Mouse (Mus musculus) embryo, embryonic 11.5 days (tissue): ENCODE results near the gene Sipa1l1.

Experiments used
- DNase-seq: peaks from one replicate; pipeline ENCODE4 v3.0.0-alpha.2; 2012; ENCODE audit warnings: low read depth, low spot score

The Sipa1l1 gene

DNA sequence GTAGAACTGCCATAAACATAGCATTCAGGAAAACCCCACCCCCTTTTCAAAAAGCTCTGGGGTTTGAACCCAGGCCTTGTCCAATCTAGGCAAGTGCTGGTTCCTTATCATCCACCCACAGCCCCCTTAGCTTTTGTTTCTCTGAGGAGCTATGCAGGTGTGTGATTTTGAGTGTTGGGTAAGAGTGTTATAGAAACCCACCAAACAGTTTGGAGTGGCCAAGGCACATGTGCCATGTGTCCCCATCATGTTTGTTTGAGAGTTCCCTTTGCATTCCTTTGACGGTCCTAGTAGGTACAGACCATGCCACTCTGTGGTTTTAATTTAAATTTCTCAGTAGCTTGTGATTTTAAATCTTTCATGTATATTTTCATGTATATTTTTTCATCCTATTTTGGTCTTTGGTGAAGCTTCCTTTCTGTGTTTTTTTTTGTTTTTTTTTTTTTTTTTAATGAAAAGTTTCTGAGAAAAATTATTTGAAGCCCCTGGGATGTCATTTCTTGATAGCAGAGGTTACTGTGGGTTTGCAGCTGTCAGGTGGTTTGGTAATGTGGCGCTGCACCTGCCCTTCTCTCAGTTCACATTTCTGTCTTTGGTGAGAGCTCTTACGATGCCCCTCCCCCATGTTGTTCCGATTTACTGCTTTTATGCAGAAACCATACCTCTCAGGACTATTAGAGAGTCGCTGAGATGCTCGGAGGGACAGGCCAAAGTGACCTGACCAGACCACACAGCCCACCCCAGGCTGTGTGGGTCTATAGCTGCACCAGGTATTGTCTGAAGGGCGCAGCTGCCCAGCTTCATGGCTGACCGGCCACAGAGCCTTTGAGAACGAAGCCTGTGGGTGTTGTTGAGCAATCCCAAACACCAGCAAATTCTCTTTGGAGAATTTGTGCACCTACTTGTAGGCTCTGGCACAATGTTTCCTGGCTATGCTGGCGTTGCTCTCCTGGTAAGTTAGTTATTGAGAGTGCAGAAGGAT, 126.1 kb downstream of the Sipa1l1 start:
- no peak for DNase-seq

DNA sequence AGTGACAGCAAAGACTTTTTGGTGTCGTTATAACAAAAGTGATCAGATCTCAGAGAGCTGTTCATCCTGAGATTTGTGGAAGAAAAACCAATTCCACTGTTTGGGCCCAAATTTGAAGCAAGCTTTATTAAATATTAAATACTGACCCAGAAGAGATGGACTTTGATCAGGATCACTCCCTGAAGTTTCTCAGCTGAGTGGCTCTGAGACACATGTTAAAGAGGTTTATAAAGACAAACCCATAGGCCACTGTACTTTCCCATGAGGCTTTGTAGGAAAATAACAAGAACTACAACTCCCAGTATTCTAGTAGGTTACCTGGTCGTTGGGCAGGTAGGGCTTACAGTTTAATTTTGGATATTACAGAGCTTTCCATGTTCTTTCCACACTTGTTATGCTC, 127.2 kb downstream of the Sipa1l1 start:
- DNase-seq, result no peak

DNA sequence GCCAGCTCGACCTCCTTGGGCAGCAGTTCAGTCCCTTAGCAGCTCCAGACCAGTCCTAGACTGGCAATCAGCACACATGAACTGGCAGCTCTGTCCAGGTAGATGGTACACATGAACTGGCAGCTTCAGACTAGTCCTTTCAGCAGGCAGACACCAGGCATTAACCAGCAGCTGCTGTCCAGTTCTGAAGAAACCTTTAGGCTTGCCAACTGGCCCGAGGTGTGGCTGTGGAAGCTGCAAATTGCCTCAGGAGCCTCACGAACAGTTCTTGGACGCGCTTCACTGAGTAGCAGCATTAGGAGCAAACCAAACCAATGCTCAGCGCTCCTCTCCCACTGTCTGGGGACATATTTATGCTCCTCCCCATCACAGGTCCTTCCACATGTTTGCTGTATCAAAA, 128.1 kb downstream of the Sipa1l1 start:
- no peak for DNase-seq

DNA sequence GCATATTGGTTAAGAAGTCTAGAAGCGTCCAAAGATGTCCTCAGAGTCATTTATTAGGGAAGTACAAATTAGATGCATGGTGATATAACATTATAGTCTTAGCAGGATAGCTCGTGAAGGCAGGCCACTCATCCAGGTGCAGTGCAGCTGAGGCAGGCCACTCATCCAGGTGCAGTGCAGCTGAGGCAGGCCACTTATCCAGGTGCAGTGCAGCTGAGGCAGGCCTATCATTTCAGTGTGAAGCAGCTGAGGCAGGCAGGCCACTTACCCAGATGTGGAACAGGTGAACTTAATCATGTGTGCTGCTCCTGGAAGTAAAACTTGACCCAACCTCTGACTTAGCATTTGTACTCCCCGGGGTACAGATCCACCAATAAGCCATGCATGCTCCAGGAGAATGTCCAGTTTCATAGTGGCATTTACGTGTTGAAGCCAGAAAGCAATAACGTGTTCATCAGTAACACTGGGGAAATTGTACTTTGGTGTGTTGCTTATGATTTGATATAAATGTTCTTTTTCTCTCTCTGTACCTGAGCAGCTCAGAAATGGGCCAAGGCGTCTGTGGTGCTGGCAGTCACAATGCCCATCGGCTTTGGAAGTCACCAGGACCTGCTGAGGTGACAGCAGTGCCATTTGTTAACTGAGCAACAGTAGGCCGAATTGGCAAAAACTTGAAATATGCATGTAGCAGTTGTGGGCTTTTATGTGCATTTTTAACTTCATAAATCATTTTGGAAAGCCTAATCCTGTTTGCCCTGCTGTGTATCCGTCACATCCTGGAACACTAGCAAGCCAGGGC, 129.7 kb downstream of the Sipa1l1 start:
- no peak for DNase-seq

DNA sequence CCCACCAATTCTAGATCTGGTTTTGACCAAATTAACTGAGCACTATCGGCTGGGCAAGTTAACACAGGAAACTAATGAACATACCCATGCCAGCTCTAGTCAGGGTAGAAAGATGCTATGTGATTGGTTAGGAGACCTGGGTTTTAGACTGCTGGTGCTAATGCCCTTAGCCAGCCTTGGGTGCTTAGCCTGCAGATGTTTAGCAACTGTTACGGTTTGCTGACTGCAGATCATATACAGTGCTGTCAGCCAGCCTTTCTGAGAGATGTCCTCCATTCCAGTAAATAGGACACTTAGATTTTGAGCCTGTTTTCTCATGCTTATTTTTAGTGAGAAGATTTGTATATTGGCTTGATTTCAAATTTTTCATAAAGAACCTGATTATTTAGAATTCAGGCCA, 135.0 kb downstream of the Sipa1l1 start:
- no peak for DNase-seq

DNA sequence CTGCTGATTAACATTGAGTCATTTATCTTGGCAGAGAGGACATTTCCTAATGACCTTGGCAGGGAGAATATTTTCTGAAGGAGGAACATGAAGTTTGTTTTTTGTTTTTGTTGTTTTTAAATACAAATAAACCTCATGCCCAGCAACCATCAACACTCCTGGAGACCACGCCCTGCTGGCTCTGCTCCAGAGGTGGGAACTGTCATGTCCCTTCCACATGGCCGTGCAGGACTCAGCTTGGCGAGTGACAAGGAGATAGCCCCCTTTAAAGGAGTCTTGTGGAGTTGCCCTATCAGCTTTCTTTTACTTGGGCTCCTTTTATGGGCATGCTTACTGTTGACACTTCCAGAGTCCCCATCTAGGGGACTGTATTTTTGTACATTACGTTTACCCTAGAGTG, 136.9 kb downstream of the Sipa1l1 start:
- no peak for DNase-seq

DNA sequence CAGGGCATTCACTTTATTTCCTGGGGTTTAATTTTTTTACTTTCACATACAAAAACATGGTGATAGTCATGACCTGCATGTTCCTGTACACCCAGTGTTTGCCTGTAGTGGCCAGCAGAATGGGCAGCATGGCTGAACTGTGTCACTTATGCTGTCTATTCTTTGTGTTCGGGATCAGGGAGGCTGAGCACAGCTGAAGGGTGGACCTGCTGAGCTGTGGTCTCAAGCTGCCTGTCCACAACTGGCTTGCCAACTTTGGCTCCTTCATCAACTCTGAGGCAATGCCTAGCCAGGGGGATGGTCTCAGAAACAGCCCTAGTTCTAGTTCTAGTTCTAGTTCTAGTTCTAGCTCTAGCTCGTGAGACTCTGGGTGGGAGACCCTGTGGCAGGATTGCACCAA, 142.5 kb downstream of the Sipa1l1 start:
- DNase-seq, result no peak

DNA sequence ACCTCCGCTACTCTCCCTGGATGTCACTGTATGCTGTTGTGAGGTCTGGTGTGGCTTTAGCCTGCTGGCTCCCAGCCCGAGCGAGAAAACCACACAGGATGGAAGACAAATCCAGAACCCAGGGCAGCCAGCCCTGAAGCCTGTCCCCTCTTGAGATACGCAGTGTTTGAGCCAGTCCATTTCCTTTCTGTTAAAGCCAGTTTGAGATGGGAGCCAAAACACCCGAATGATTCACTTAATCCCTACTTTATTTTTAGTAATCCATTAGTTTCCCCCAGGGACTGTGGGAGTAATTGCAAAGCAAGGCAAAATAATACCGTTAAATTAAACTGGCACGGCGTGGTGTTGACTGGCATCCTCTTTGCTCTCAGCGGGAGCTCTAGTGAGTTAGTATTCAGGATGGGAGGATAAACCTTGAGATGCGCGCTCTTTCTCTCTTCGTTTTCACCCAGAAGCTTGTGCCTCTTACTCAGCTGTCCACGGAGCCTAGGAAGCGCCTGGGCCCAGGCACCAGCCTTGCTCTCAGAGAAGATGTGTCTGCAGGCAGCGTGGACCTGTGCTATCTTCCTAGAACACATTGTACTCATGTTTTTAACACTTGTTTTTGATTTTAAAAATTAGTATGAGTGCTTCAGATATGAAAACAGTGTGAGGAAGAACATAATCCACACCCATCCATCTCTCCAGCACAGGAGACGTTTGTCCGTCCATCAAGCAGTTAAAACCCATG, 143.1 kb downstream of the Sipa1l1 start:
- no peak for DNase-seq

DNA sequence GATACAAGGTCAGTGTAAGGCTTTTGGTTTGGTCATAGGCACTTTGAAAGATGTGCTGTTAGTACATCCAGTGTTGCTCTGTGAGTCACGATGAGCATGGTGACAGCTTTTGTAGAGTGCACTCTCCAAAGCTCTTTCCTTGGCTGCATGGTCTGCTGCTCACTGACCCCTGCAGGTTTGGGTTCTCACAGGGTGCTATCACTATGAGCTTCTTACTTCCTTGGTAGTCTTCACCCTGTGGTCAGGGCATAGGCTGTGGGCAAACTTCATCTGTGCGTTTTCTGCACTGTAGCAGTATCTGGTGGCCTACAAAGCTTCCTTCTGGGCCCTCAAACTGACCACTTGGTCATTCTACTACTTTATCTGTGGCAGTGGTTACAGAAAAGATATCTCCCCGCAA, 144.0 kb downstream of the Sipa1l1 start:
- DNase-seq, result no peak

DNA sequence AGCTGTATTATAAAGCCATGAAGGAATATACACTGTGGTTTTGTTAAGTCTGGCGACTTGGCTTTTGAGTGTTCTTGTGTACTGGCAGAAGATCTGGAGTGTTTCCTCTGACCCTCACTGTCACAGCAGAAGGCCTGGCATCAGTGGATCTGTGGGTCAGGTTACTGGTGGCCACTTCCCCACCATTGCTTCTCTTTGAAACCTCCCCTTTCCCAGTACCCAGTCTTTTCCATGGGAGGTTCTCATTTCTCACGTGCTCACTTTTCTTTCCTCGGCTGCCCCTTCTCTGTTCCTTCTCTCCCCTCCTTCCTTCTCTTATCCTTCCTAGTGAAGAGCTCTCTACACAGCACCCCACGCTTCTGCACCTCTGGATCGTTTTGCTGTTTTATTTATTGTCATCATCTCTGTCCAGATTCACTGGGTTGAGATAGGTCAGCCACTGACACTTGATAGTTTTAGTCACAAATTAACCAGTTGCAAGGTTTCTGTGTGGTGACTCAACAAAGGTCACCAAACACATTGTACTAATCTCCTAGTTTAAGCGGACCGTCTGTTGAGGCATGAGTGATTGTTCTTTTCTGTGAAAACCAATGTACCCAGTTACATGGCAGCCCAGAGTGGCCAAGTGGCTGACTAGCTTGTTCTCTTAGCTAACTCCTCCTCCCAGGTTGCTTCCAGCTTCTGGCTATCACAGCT, 150.5 kb downstream of the Sipa1l1 start:
- no peak for DNase-seq

DNA sequence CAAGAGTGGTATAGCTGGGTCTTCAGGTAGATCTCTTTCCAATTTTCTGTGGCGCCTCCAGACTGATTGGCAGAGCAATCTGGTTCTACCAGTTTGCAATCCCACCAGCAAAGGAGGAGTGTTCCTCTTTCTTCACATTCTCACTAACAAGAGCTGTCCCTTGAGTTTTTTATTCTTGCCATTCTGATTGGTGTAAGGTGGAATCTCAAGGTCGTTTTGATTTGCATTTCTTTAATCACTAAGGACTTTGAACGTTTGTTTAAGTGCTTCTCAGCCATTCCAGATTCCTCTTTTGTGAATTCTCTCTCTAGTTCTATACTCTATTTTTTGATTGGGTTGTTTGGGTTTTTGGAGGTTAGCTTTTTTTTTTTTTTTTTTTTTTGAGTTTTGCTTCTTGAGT, 151.1 kb downstream of the Sipa1l1 start:
- no peak for DNase-seq

DNA sequence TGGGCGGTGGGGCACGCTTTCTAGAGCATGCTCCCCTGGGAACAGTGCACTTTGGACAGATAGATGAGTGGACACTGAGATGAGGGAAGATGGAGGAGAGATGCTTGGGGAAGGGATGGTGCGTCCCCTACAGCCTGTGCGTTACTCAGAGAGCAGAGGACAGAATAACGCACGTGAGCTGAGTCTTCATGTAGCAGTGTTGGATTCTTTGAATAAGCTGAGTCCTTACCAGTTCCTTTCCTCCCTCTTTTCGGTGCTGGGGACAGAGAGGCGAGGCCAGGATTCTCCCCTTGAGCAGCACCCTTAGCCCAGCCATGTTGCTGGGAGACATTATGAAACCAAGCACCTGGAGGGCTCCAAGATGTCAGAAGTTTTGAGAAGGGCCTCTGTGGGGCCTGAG, 152.3 kb downstream of the Sipa1l1 start:
- no peak for DNase-seq

DNA sequence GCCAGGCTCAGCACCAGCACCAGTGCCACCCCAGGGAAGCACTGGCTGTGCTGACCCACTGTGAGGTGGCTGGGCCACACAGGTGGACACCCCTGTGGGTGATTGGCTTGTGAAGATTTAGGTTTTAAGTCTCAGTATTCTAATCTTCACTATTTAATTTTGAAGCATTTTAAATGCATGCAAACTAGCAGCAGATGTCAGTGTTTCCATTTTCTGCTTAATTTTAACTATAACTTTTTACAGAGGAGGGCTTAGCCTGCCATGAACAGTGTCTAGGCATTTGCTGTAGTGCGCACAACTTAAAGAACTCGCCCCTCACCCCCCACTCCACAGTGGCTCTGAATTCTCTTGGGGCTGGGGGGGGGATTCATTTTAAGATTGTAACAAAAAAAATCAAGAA, 152.7 kb downstream of the Sipa1l1 start:
- DNase-seq, result no peak

DNA sequence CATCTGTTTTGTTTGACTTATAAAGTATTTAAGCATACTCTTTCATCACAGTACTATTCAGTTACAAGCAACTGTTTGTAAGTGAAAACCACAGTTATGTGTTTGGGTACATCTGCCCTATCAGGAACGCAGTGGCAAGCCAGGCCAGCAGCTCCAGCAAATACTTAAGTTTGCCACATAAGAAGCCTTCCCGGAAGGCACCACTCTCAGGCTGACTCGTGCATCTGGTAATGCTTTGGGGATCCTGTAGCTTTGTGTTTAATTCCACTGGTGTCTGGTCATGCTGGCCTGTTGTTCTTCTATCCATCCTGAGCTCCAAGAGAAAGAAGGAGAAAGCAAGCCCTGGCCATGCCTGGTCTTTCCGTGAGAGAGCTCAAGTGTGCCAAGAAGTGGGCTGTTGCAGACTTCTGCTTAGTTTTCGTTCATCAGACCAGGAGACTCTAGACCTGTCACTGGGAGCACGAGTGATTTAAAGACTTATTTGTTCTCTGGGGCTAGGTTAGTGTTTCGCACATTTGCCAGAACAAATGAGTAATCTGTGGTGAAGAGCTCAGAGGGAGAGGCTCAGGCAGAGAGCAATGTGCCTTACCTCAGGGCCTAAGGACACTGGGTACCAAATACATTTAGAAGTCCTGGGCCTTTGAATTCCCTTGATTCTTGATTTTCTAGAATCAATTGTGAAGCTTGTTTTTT, 153.8 kb downstream of the Sipa1l1 start:
- no peak for DNase-seq

DNA sequence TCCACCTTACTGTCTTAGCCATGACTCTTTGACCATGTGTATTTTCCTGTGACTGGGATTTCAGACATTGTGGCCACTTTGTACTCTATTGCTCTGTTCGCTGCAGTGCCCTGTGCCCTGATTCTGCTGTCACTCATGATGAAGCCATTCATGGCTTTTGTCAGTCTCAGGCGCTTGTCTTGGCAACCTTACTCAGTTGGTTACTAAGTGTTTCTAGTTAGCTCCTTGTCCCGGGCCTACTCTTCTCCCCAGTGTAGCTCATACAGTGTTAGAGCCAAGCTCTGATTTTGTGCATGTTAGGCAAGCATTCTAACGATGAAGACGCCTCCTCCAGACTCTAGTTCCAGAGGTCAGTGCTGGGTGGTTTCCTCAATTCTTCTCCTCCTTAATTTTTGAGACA, 155.5 kb downstream of the Sipa1l1 start:
- DNase-seq, result no peak

DNA sequence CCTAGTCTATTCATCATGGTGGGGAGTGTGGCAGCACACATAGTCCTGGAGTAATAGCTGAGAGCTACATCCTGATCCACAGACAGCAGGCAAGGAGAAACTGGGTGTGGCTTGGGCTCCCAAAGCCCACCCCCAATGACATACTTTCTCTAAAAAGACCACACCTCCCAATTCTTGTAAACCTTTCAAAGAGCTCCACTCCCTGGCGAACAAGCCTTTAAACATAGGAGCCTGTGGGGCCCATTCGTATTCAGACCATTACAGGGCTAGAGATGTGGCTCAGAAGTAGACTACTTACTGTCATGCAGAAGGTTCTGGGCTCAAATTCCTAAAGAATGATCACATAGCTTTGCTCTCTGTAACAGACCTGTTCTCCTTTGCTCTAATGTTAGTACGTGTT, 156.4 kb downstream of the Sipa1l1 start:
- DNase-seq, result no peak

DNA sequence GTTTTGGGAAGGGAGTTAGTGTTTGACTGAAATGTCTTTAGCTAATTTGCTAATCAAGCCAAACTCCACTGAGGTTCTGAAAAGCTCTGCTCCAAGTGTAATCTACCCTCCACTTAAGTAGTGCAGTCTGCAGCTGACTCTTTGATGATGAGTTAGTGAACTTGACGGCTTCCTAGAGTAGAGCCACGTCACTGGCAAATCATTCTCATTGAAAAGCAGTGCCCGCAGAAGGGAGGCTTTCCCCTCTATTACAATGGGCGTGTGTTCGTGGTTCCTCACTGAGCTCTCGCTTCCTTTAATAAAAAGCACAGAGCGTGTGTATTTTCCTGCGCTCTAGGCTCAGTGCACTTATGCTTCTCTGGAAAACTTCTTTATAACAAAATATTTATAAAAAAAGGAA, 157.3 kb downstream of the Sipa1l1 start:
- no peak for DNase-seq

DNA sequence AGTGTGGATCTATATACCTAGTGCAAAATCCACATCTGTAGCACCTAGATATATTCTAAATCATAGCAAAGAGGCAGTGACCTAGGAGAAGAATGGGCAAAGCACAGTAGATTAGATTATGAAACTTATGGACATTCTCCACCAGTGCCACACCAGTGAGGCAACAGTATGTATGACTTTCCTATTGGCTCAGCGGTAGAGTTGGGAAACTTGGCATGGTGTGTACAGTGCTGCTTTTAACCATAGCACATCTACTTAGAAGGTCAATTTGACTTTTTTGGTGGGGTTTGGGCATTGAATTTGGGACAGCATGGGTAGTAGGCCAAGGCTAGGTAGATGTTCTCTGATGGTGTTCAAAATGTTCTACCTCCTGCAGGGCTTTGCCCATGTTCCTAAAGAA, 159.0 kb downstream of the Sipa1l1 start:
- DNase-seq, result no peak

DNA sequence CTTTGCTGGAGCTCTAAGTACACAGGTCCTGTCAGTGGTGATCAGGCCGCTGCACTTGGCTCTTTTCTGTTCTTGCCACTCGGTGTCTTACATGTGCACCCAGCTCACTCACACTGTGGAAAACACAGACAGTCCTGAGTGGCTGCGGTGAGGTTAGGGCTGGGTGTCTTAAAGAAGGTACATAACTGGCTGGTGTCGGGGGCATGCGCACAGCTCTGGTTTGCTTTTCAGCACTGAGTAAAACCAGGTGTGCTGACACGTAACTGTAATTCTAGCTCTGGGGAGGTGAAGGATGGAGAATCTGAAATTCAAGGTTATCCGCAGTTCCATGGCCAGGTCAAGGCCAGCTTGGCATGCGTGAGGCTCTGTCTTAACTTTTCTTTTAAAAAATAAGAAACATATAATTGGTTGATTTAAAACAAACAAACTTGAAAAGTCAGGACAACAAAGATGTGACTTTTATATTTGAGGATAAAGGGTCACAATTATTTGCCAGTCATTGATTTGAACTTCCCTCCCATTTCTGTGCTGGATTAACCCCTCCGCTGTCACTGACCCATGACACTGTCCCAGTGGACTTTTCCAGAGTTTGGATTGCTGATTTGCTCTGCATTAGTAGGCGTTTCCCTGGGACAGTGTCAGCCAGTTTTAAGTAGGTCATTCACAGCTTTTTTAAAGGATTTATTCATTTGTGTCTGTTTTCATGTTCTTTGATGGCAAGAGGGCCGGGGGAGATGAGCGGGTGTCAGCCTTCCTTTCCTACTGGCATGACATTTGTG, 163.9 kb downstream of the Sipa1l1 start:
- no peak for DNase-seq

DNA sequence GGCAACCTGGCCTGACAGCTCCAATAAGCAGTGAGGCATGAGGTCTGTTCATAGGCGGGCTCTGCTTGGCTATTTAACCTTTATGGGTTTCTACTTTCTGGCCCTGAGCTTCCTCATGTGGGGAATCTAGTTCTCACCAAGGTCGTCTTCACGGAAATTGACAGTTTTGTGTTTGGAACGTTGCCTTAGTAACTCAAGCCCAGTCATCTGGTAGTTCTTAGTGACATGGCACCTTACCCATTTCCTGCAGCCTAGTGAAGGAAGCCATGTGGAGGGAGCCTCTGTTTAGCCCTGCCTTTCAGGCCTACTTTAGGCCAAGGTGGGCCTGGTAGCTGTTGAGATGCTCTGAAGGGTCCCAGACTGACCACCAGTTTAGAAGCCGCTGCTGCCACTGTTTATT, 164.9 kb downstream of the Sipa1l1 start:
- no peak for DNase-seq
